Mouse (Mus musculus) limb, embryonic 12.5 days (tissue): Measurements from ENCODE around the gene Hist1h3g. TPM values are rescaled to one million over a fixed set of nuclear protein-coding genes. Genes with fewer than 3 reads are reported as not detected.
"Not testable (repeated sequence)": the region's sequence is repeated elsewhere in the genome, so short reads cannot be mapped to it uniquely, and the experiment has no call there.

Experiments used
- ATAC-seq: fragments of 200-750 bp; cut with Nextera tagmentation; 2 replicates; pipeline ENCODE4 v1.8.0; 2017; ENCODE audit warnings: low read depth, moderate TSS enrichment; ENCODE audit not compliant: insufficient number of reproducible peaks, insufficient read depth, low FRiP score, low TSS enrichment
- H3K27ac ChIP-seq: fragments of 300-500 bp; sonication (generic); 2 replicates; pipeline ENCODE4 v1.5.1; 2016; ENCODE audit warnings: mild to moderate bottlenecking, moderate library complexity
- H3K27me3 ChIP-seq: fragments of 300-500 bp; sonication (generic); 2 replicates; pipeline ENCODE4 v1.6.1; 2016; ENCODE audit warnings: mild to moderate bottlenecking, moderate library complexity
- H3K36me3 ChIP-seq: fragments of 300-500 bp; sonication (generic); 2 replicates; pipeline ENCODE4 v1.6.1; 2016; ENCODE audit warnings: mild to moderate bottlenecking, moderate library complexity
- H3K4me1 ChIP-seq: fragments of 300-500 bp; sonication (generic); replicated peaks from 2 replicates; pipeline ENCODE4 v1.6.1; 2016
- H3K4me2 ChIP-seq: fragments of 300-500 bp; sonication (generic); 2 replicates; pipeline ENCODE4 v1.6.1; 2016; ENCODE audit warnings: mild to moderate bottlenecking, moderate library complexity
- H3K4me3 ChIP-seq: fragments of 300-500 bp; sonication (generic); replicated peaks from 2 replicates; pipeline ENCODE4 v1.5.1; 2016; ENCODE audit warnings: mild to moderate bottlenecking
- H3K9ac ChIP-seq: fragments of 300-500 bp; sonication (generic); replicated peaks from 2 replicates; pipeline ENCODE4 v1.6.1; 2016; ENCODE audit warnings: mild to moderate bottlenecking, moderate library complexity
- H3K9me3 ChIP-seq: fragments of 300-500 bp; sonication (generic); 2 replicates; pipeline ENCODE4 v1.6.1; 2016; ENCODE audit warnings: mild to moderate bottlenecking, moderate library complexity
- WGBS: fragments of 180-500 bp; shearing (Covaris S2); methylation state at CpG from one replicate; pipeline ENCODE4 v1.1.7; 2016; 5-methylcytosine and 5-hydroxymethylcytosine counted together
- polyA plus RNA-seq: library from polyadenylated mRNA; unstranded; fragments of >200 nt; fragmentation: Nextera tagmentation; extraction: Ambion mirVana; gene quantifications from 2 replicates; pipeline ENCODE4 v1.2.1, GENCODE M21; 2016

Gene Hist1h3g
- polyA plus RNA-seq, result 10.5 and 17.3 TPM in 2 replicates

GRCm38 (mm10) chr13:23535137-23536075, at the start of gene Hist1h3g:
TSS of gene Hist1h3g (plus strand) at chr13:23535422.
- under 1% methylated on average over 34 of the region's 62 CpGs for WGBS
- Histone ChIP-seq H3K4me2 (peak within 1 kb of the TSS; percentile 69), H3K4me1 (peaks cover 38% of the 10 kb centered on the region), H3K9ac (peak within 1 kb of the TSS; percentile 72), H3K4me3 (peak within 1 kb of the TSS; percentile 50), H3K27ac (peak within 1 kb of the TSS; percentile 98)
- not testable (repeated sequence) for H3K36me3 ChIP-seq, H3K27me3 ChIP-seq, H3K9me3 ChIP-seq
- peak; percentile 94 for ATAC-seq

- Histone ChIP-seq H3K27me3 (0 out of 2 replicates have a peak, but pooled peaks cover 3% of the 10 kb centered on the region), H3K9ac (peak within 1 kb of the TSS; percentile 47), H3K4me1 (peaks cover 18% of the 10 kb centered on the region), H3K4me3 (peak within 1 kb of the TSS; percentile 43), H3K27ac (0 out of 2 replicates have a peak within 1 kb of the TSS, but pooled peaks have one; percentile 41), H3K36me3 (no peaks in the 10 kb centered on the region), H3K4me2 (peak within 1 kb of the TSS; percentile 78), H3K9me3 (no peaks in the 10 kb centered on the region)
- peak; percentile 97 for ATAC-seq
- WGBS, result 7% methylated on average over 14 of the region's 14 CpGs
Measured at GRCm38 (mm10) chr13:23488400-23489322, 46.6 kb upstream of the Hist1h3g start, which contains the start of gene Btn2a2. TSS of gene Btn2a2 (minus strand) at chr13:23488857.

GRCm38 (mm10) chr13:23490863-23491262, 44.4 kb upstream of the Hist1h3g start:
- Histone ChIP-seq H3K9ac (no peak overlapping the region), H3K9me3 (no peaks in the 10 kb centered on the region), H3K27me3 (0 out of 2 replicates have a peak, but pooled peaks cover 3% of the 10 kb centered on the region), H3K4me3 (no peak overlapping the region), H3K4me2 (no peak overlapping the region), H3K4me1 (peaks cover 11% of the 10 kb centered on the region), H3K36me3 (no peaks in the 10 kb centered on the region), H3K27ac (no peak overlapping the region)
- 57% methylated on average over 1 of the region's 1 CpGs for WGBS
- ATAC-seq, result no peak

GRCm38 (mm10) chr13:23491263-23491662, 44.0 kb upstream of the Hist1h3g start:
- no peaks in the 10 kb centered on the region for H3K9me3 ChIP-seq
- no peak overlapping the region for H3K4me3 ChIP-seq
- H3K4me1 ChIP-seq, result peaks cover 11% of the 10 kb centered on the region
- no peak for ATAC-seq
- no peak overlapping the region for H3K4me2 ChIP-seq
- no peak overlapping the region for H3K27ac ChIP-seq
- 0 out of 2 replicates have a peak, but pooled peaks cover 3% of the 10 kb centered on the region for H3K27me3 ChIP-seq
- WGBS, result 17% methylated on average over 1 of the region's 1 CpGs
- H3K36me3 ChIP-seq, result no peaks in the 10 kb centered on the region
- H3K9ac ChIP-seq, result no peak overlapping the region

- 0 out of 2 replicates have a peak, but pooled peaks cover 3% of the 10 kb centered on the region for H3K27me3 ChIP-seq
- no peaks in the 10 kb centered on the region for H3K36me3 ChIP-seq
- no peak overlapping the region for H3K9ac ChIP-seq
- H3K4me2 ChIP-seq, result peak overlapping the region; percentile 44
- no peak overlapping the region for H3K27ac ChIP-seq
- H3K4me1 ChIP-seq, result peaks cover 11% of the 10 kb centered on the region
- H3K4me3 ChIP-seq, result peak overlapping the region; percentile 28
- ATAC-seq, result no peak
- WGBS, result 8% methylated on average over 14 of the region's 14 CpGs
- no peaks in the 10 kb centered on the region for H3K9me3 ChIP-seq
Measured at GRCm38 (mm10) chr13:23491990-23492389, 43.2 kb upstream of the Hist1h3g start.

GRCm38 (mm10) chr13:23495526-23495925, 39.7 kb upstream of the Hist1h3g start:
- no peak overlapping the region for H3K9ac ChIP-seq
- H3K4me3 ChIP-seq, result no peak overlapping the region
- ATAC-seq, result no peak
- H3K4me1 ChIP-seq, result peaks cover 19% of the 10 kb centered on the region
- H3K36me3 ChIP-seq, result no peaks in the 10 kb centered on the region
- 0 out of 2 replicates have a peak, but pooled peaks cover 3% of the 10 kb centered on the region for H3K27me3 ChIP-seq
- H3K27ac ChIP-seq, result no peak overlapping the region
- 80% methylated on average over 6 of the region's 6 CpGs for WGBS
- no peaks in the 10 kb centered on the region for H3K9me3 ChIP-seq
- no peak overlapping the region for H3K4me2 ChIP-seq

GRCm38 (mm10) chr13:23497656-23498321, 37.4 kb upstream of the Hist1h3g start:
- Histone ChIP-seq H3K27ac (peak overlapping the region; percentile 69; the same call in 1 of the 2 replicates), H3K4me1 (peaks cover 14% of the 10 kb centered on the region), H3K36me3 (no peaks in the 10 kb centered on the region), H3K9ac (no peak overlapping the region), H3K9me3 (no peaks in the 10 kb centered on the region), H3K4me3 (peak overlapping the region; percentile 35), H3K4me2 (peak overlapping the region; percentile 57), H3K27me3 (no peaks in the 10 kb centered on the region)
- ATAC-seq, result no peak
- 2% methylated on average over 19 of the region's 19 CpGs for WGBS

- peak; percentile 61; the same call in 1 of the 2 replicates for ATAC-seq
Measured at GRCm38 (mm10) chr13:23498653-23499052, 36.6 kb upstream of the Hist1h3g start.

GRCm38 (mm10) chr13:23499943-23500342, 35.3 kb upstream of the Hist1h3g start:
- WGBS, result 9% methylated on average over 7 of the region's 7 CpGs
- no peak for ATAC-seq
- H3K4me3 ChIP-seq, result no peak overlapping the region

More at GRCm38 (mm10) chr13:23498653-23499052, 36.6 kb upstream of the Hist1h3g start:
- Histone ChIP-seq H3K9ac (no peak overlapping the region), H3K9me3 (no peaks in the 10 kb centered on the region), H3K36me3 (no peaks in the 10 kb centered on the region), H3K27me3 (no peaks in the 10 kb centered on the region), H3K4me1 (peaks cover 14% of the 10 kb centered on the region), H3K4me3 (peak overlapping the region; percentile 35), H3K27ac (peak overlapping the region; percentile 69; the same call in 1 of the 2 replicates), H3K4me2 (peak overlapping the region; percentile 57)
- WGBS, result 1% methylated on average over 10 of the region's 10 CpGs

More at GRCm38 (mm10) chr13:23499943-23500342, 35.3 kb upstream of the Hist1h3g start:
- no peak overlapping the region; the same call in 1 of the 2 replicates for H3K4me2 ChIP-seq
- no peak overlapping the region for H3K9ac ChIP-seq
- H3K9me3 ChIP-seq, result no peaks in the 10 kb centered on the region
- peaks cover 15% of the 10 kb centered on the region for H3K4me1 ChIP-seq
- H3K27me3 ChIP-seq, result no peaks in the 10 kb centered on the region
- no peak overlapping the region for H3K27ac ChIP-seq
- H3K36me3 ChIP-seq, result no peaks in the 10 kb centered on the region
